Mouse (Mus musculus) thymus, postnatal 10 days (tissue): ENCODE measurements around the gene Uck2.

Source experiments
- DNase-seq, 2 experiments: peaks; one replicate each; pipeline ENCODE4 v3.0.0; 2021; ENCODE audit warnings: low spot score in 2 of 2

Gene Uck2

GRCm38 (mm10) chr1:167211979-167212614, 73.0 kb downstream of the Uck2 start:
- peak in 1 of 2 experiments; percentile 58 for DNase-seq

- no peak for DNase-seq
Observed at GRCm38 (mm10) chr1:167208816-167209215, 76.3 kb downstream of the Uck2 start.

GRCm38 (mm10) chr1:167205177-167205750, 79.9 kb downstream of the Uck2 start:
- no peak for DNase-seq

GRCm38 (mm10) chr1:167204421-167204820, 80.7 kb downstream of the Uck2 start:
- no peak for DNase-seq

- DNase-seq, result no peak
Observed at GRCm38 (mm10) chr1:167194766-167195165, 90.4 kb downstream of the Uck2 start.

GRCm38 (mm10) chr1:167187791-167188190, 97.3 kb downstream of the Uck2 start:
- DNase-seq, result no peak

GRCm38 (mm10) chr1:167181919-167182616, 103.1 kb downstream of the Uck2 start:
- no peak for DNase-seq
